Mouse (Mus musculus): ENCODE measurements around the gene Zfp775. TPM values are rescaled to one million over a fixed set of nuclear protein-coding genes. Genes with fewer than 3 reads are reported as not detected.
A peak's percentile ranks its signal among the peaks of the same experiment; 100 is the strongest.

Zfp775 gene
- total and polyA plus RNA-seq, 3 experiments = 3.2 to 6.5 (median 3.5) TPM

GRCm38 (mm10) chr6:48609512-48609911, 7.6 kb downstream of the Zfp775 start:
- Histone ChIP-seq H3K79me2 (replicated peaks; ENCODE audit: control insufficient read depth, extremely low read depth, insufficient read depth, poor library complexity, severe bottlenecking) (no peaks in the 10 kb centered on the region), H3K9ac (ENCODE audit: insufficient read depth, low read depth) (no peak overlapping the region), H3K4me2 (ENCODE audit: insufficient read depth, low read depth, poor library complexity, severe bottlenecking) (no peak overlapping the region), H3K9me3 (replicated peaks; ENCODE audit: low read length) (no peaks in the 10 kb centered on the region), H3K27me3 (replicated peaks) (no peaks in the 10 kb centered on the region), H3K4me3 (replicated peaks in 1 of 3; ENCODE audit: low read depth in 2 of 3, low read length in 2 of 3, poor library complexity in 1 of 3) (no peak overlapping the region), H3K4me1 (ENCODE audit: control insufficient read depth in 1 of 2, insufficient read depth in 2 of 2) (peaks cover 0 to 12% of the 10 kb centered on the region in 2 experiments; a peak in 1 of 4 replicates), H3K27ac (ENCODE audit: insufficient read depth, low read depth) (no peak overlapping the region), H3K36me3 (replicated peaks in 1 of 2; ENCODE audit: control insufficient read depth in 1 of 2, insufficient read depth in 1 of 2, low read length in 1 of 2) (peaks cover 10 to 58% of the 10 kb centered on the region in 2 experiments)
- no peak for DNase-seq (ENCODE audit: extremely low read depth)
- dilution Hi-C loops (cut with MboI; ENCODE audit: extremely low pct_ligation_motif_present, extremely low pct_unique_long_range_greater_than_20kb, low sequenced_read_pairs) = no loop called here
- in situ Hi-C loops (cut with MboI; ENCODE audit: low pct_ligation_motif_present, low pct_unique_long_range_greater_than_20kb, low sequenced_read_pairs) = no loop called here
- TF ChIP-seq MXI1 (IDR thresholded peaks at IDR 0.05; ENCODE audit: low read depth, low read length) (no peak), TBP (conservative IDR thresholded peaks at IDR 0.05; ENCODE audit: low read depth, low read length) (no peak), UBTF (IDR thresholded peaks at IDR 0.05; ENCODE audit: low read depth, low read length) (no peak), ZNF384 (IDR thresholded peaks at IDR 0.05; ENCODE audit: low read depth, low read length) (no peak), SMC3 (IDR thresholded peaks at IDR 0.05; ENCODE audit: low read depth, low read length) (no peak), HCFC1 (IDR thresholded peaks at IDR 0.05; ENCODE audit: low read depth, low read length) (no peak), GABPA (IDR thresholded peaks at IDR 0.05; ENCODE audit: insufficient replicate concordance, low read depth, low read length) (no peak), POLR2AphosphoS2 (IDR thresholded peaks at IDR 0.05; ENCODE audit: low read depth, low read length) (no peak), NRF1 (IDR thresholded peaks at IDR 0.05; ENCODE audit: low read depth, low read length) (no peak), MAFK (IDR thresholded peaks at IDR 0.05; ENCODE audit: insufficient replicate concordance, low read length) (no peak), PAX5 (IDR thresholded peaks at IDR 0.05; ENCODE audit: low read length) (no peak), POLR2A (IDR thresholded peaks at IDR 0.05; ENCODE audit: low read depth, low read length) (no peak), CTCF (conservative IDR thresholded peaks at IDR 0.05 in 1 of 2, IDR thresholded peaks at IDR 0.05 in 1 of 2; ENCODE audit: low read depth in 2 of 2, low read length in 2 of 2) (no peak), NELFE (IDR thresholded peaks at IDR 0.05; ENCODE audit: low read depth, low read length) (no peak)

GRCm38 (mm10) chr6:48610657-48611056, 8.8 kb downstream of the Zfp775 start:
- H3K9ac ChIP-seq (ENCODE audit: insufficient read depth, low read depth) = no peak overlapping the region
- H3K27me3 ChIP-seq (replicated peaks) = no peaks in the 10 kb centered on the region
- no peak overlapping the region for H3K27ac ChIP-seq (ENCODE audit: insufficient read depth, low read depth)
- TF ChIP-seq USF1 (IDR thresholded peaks at IDR 0.05; ENCODE audit: low read depth, low read length) (no peak), RAD21 (IDR thresholded peaks at IDR 0.05; ENCODE audit: low read depth, low read length) (peak; percentile 0), CTCF (conservative IDR thresholded peaks at IDR 0.05 in 1 of 2, IDR thresholded peaks at IDR 0.05 in 1 of 2; ENCODE audit: low read depth in 2 of 2, low read length in 2 of 2) (0 out of 4 replicates have a peak, but pooled peaks of 1 of the 2 experiments have one; percentile 7)
- H3K9me3 ChIP-seq (replicated peaks; ENCODE audit: low read length) = no peaks in the 10 kb centered on the region
- no peak overlapping the region for H3K4me2 ChIP-seq (ENCODE audit: insufficient read depth, low read depth, poor library complexity, severe bottlenecking)
- peaks cover 0 to 12% of the 10 kb centered on the region in 2 experiments; a peak in 1 of 4 replicates for H3K4me1 ChIP-seq (ENCODE audit: control insufficient read depth in 1 of 2, insufficient read depth in 2 of 2)
- in situ Hi-C loops (cut with MboI; ENCODE audit: low pct_ligation_motif_present, low pct_unique_long_range_greater_than_20kb, low sequenced_read_pairs) (no loop called here), dilution Hi-C loops (cut with MboI; ENCODE audit: extremely low pct_ligation_motif_present, extremely low pct_unique_long_range_greater_than_20kb, low sequenced_read_pairs) (no loop called here)
- H3K36me3 ChIP-seq (replicated peaks in 1 of 2; ENCODE audit: control insufficient read depth in 1 of 2, insufficient read depth in 1 of 2, low read length in 1 of 2) = peaks cover 13 to 63% of the 10 kb centered on the region in 2 experiments
- no peak for DNase-seq (ENCODE audit: extremely low read depth)
- H3K4me3 ChIP-seq (replicated peaks in 1 of 3; ENCODE audit: low read depth in 2 of 3, low read length in 2 of 3, poor library complexity in 1 of 3) = no peak overlapping the region
- no peaks in the 10 kb centered on the region for H3K79me2 ChIP-seq (replicated peaks; ENCODE audit: control insufficient read depth, extremely low read depth, insufficient read depth, poor library complexity, severe bottlenecking)
